Mouse (Mus musculus): Measurements from ENCODE around the gene Eif4g1.

GRCm38 (mm10) chr16:20732251-20732924 lies 64.3 kb downstream of the Eif4g1 start:
- no peak for TF ChIP-seq CTCF (IDR thresholded peaks at IDR 0.05; ENCODE audit: control insufficient read depth, insufficient read depth, low read length)
- TF ChIP-seq POLR2A (IDR thresholded peaks at IDR 0.05; ENCODE audit: borderline replicate concordance, control insufficient read depth, low read depth, low read length) = no peak
